Mouse (Mus musculus): ENCODE measurements around the gene Lbp. TPM values are rescaled to one million over a fixed set of nuclear protein-coding genes. Genes with fewer than 3 reads are reported as not detected.

Gene Lbp
- total and polyA plus RNA-seq, 3 experiments = 5.0 to 22.4 (median 6.4) TPM

GRCm38 (mm10) chr2:158373516-158373915, 67.2 kb downstream of the Lbp start:
- Histone ChIP-seq H3K4me3 (no peak overlapping the region), H3K27ac (no peak overlapping the region), H3K4me1 (ENCODE audit: control insufficient read depth, insufficient read depth, low read length) (no peaks in the 10 kb centered on the region), H3K79me2 (replicated peaks; ENCODE audit: control insufficient read depth, insufficient read depth, low read length) (no peaks in the 10 kb centered on the region), H3K36me3 (ENCODE audit: control insufficient read depth, insufficient read depth, low read length) (no peaks in the 10 kb centered on the region), H3K27me3 (ENCODE audit: control insufficient read depth, insufficient read depth, low read length) (peaks cover 6% of the 10 kb centered on the region), H3K9ac (ENCODE audit: low read depth, low read length) (no peak overlapping the region)
- TF ChIP-seq POLR2A (IDR thresholded peaks at IDR 0.05; ENCODE audit: insufficient read depth, low read depth, low read length) (no peak), CTCF (IDR thresholded peaks at IDR 0.05) (no peak), EP300 (IDR thresholded peaks at IDR 0.05; ENCODE audit: insufficient read depth, low read depth, low read length) (no peak)
- 67% methylated on average over 7 of the region's 7 CpGs for WGBS
- DNase-seq = no peak
- intact Hi-C loops (cut with DNase I) = no loop called here

- no peak for DNase-seq
- Histone ChIP-seq H3K9ac (ENCODE audit: low read depth, low read length) (no peak within 1 kb of the TSS), H3K27me3 (ENCODE audit: control insufficient read depth, insufficient read depth, low read length) (peaks cover 6% of the 10 kb centered on the region), H3K79me2 (replicated peaks; ENCODE audit: control insufficient read depth, insufficient read depth, low read length) (no peaks in the 10 kb centered on the region), H3K27ac (no peak within 1 kb of the TSS), H3K36me3 (ENCODE audit: control insufficient read depth, insufficient read depth, low read length) (no peaks in the 10 kb centered on the region), H3K4me1 (ENCODE audit: control insufficient read depth, insufficient read depth, low read length) (no peaks in the 10 kb centered on the region), H3K4me3 (no peak within 1 kb of the TSS)
- intact Hi-C loops (cut with DNase I) = no loop called here
- 4% methylated on average over 36 of the region's 36 CpGs for WGBS
- TF ChIP-seq EP300 (IDR thresholded peaks at IDR 0.05; ENCODE audit: insufficient read depth, low read depth, low read length) (no peak), CTCF (IDR thresholded peaks at IDR 0.05) (peak; percentile 14; the same call in 1 of the 2 replicates)
Observed at GRCm38 (mm10) chr2:158375443-158376122, 69.3 kb downstream of the Lbp start, which contains the start of gene Snhg11. Gene Snhg11, plus strand, starts transcription at chr2:158375638.

GRCm38 (mm10) chr2:158376123-158376687, 69.9 kb downstream of the Lbp start:
- H3K79me2 ChIP-seq (replicated peaks; ENCODE audit: control insufficient read depth, insufficient read depth, low read length) = no peaks in the 10 kb centered on the region
- H3K4me3 ChIP-seq = no peak overlapping the region
- WGBS = 27% methylated on average over 12 of the region's 12 CpGs
- no peak for TF ChIP-seq POLR2A (IDR thresholded peaks at IDR 0.05; ENCODE audit: insufficient read depth, low read depth, low read length)
- peaks cover 6% of the 10 kb centered on the region for H3K27me3 ChIP-seq (ENCODE audit: control insufficient read depth, insufficient read depth, low read length)
- no peaks in the 10 kb centered on the region for H3K4me1 ChIP-seq (ENCODE audit: control insufficient read depth, insufficient read depth, low read length)
- no peak overlapping the region for H3K27ac ChIP-seq
- intact Hi-C loops (cut with DNase I) = no loop called here
- no peaks in the 10 kb centered on the region for H3K36me3 ChIP-seq (ENCODE audit: control insufficient read depth, insufficient read depth, low read length)
- no peak for DNase-seq
- no peak overlapping the region for H3K9ac ChIP-seq (ENCODE audit: low read depth, low read length)

- Histone ChIP-seq H3K27ac (no peak overlapping the region), H3K36me3 (ENCODE audit: control insufficient read depth, insufficient read depth, low read length) (no peaks in the 10 kb centered on the region), H3K27me3 (ENCODE audit: control insufficient read depth, insufficient read depth, low read length) (peaks cover 6% of the 10 kb centered on the region), H3K79me2 (replicated peaks; ENCODE audit: control insufficient read depth, insufficient read depth, low read length) (no peaks in the 10 kb centered on the region), H3K9ac (ENCODE audit: low read depth, low read length) (no peak overlapping the region), H3K4me1 (ENCODE audit: control insufficient read depth, insufficient read depth, low read length) (no peaks in the 10 kb centered on the region), H3K4me3 (no peak overlapping the region)
- 57% methylated on average over 7 of the region's 7 CpGs for WGBS
- TF ChIP-seq POLR2A (IDR thresholded peaks at IDR 0.05; ENCODE audit: insufficient read depth, low read depth, low read length) (no peak), CTCF (IDR thresholded peaks at IDR 0.05) (no peak)
- intact Hi-C loops (cut with DNase I) = no loop called here
- DNase-seq = no peak
Observed at GRCm38 (mm10) chr2:158376798-158377197, 70.5 kb downstream of the Lbp start.

- Histone ChIP-seq H3K79me2 (replicated peaks; ENCODE audit: control insufficient read depth, insufficient read depth, low read length) (no peaks in the 10 kb centered on the region), H3K27me3 (ENCODE audit: control insufficient read depth, insufficient read depth, low read length) (peaks cover 6% of the 10 kb centered on the region), H3K36me3 (ENCODE audit: control insufficient read depth, insufficient read depth, low read length) (no peaks in the 10 kb centered on the region), H3K4me1 (ENCODE audit: control insufficient read depth, insufficient read depth, low read length) (no peaks in the 10 kb centered on the region), H3K4me3 (no peak overlapping the region), H3K27ac (no peak overlapping the region), H3K9ac (ENCODE audit: low read depth, low read length) (no peak overlapping the region)
- intact Hi-C loops (cut with DNase I) = no loop called here
- TF ChIP-seq CTCF (IDR thresholded peaks at IDR 0.05) (no peak), EP300 (IDR thresholded peaks at IDR 0.05; ENCODE audit: insufficient read depth, low read depth, low read length) (no peak), POLR2A (IDR thresholded peaks at IDR 0.05; ENCODE audit: insufficient read depth, low read depth, low read length) (no peak)
- no peak for DNase-seq
- WGBS = 82% methylated on average over 1 of the region's 1 CpGs
Observed at GRCm38 (mm10) chr2:158377811-158378210, 71.5 kb downstream of the Lbp start.

- TF ChIP-seq CTCF (IDR thresholded peaks at IDR 0.05) = peak; percentile 95
- TF ChIP-seq POLR2A (IDR thresholded peaks at IDR 0.05; ENCODE audit: insufficient read depth, low read depth, low read length) = no peak
Observed at GRCm38 (mm10) chr2:158379354-158380078, 73.2 kb downstream of the Lbp start.

More at GRCm38 (mm10) chr2:158379354-158380078, 73.2 kb downstream of the Lbp start:
- Histone ChIP-seq H3K9ac (ENCODE audit: low read depth, low read length) (no peak overlapping the region), H3K36me3 (ENCODE audit: control insufficient read depth, insufficient read depth, low read length) (no peaks in the 10 kb centered on the region), H3K4me1 (ENCODE audit: control insufficient read depth, insufficient read depth, low read length) (no peaks in the 10 kb centered on the region), H3K27ac (no peak overlapping the region), H3K4me3 (no peak overlapping the region), H3K27me3 (ENCODE audit: control insufficient read depth, insufficient read depth, low read length) (peaks cover 6% of the 10 kb centered on the region), H3K79me2 (replicated peaks; ENCODE audit: control insufficient read depth, insufficient read depth, low read length) (no peaks in the 10 kb centered on the region)
- DNase-seq = peak; percentile 27 to 32
- WGBS = 40% methylated on average over 13 of the region's 13 CpGs
- intact Hi-C loops (cut with DNase I) = no loop called here

Other genes with a start within 250 kb of the Lbp start
- gene Tgm2, start 160.1 kb upstream of the Lbp start, total RNA-seq (2021) = 100 to 1,000 TPM; 270 to 286 TPM
- 155 and 205 TPM in 2 replicates for gene Tgm2, start 160.1 kb upstream of the Lbp start, polyA plus RNA-seq (2012; rRNA removed)
- 1 to 10 TPM; 4.6 to 6.7 TPM for gene D630003M21Rik, start 77.3 kb upstream of the Lbp start, total RNA-seq (2021)
- 6.6 and 9.7 TPM in 2 replicates for gene D630003M21Rik, start 77.3 kb upstream of the Lbp start, polyA plus RNA-seq (2012; rRNA removed)
- gene Bpi, start 48.4 kb upstream of the Lbp start, total RNA-seq (2021) = under 1 TPM in 1 of 2 experiments, not detected in 1; 0.13 TPM
- not detected in 2 replicates for gene Bpi, start 48.4 kb upstream of the Lbp start, polyA plus RNA-seq (2012; rRNA removed)
- under 1 TPM in 1 of 2 experiments, not detected in 1; 0.05 TPM for gene Snhg11, start 69.1 kb downstream of the Lbp start, total RNA-seq (2021)
- gene Snhg11, start 69.1 kb downstream of the Lbp start, polyA plus RNA-seq (2012; rRNA removed) = 0.55 and 1.1 TPM in 2 replicates
- 10 to 100 TPM; 33.7 to 34.5 TPM for gene Ralgapb, start 103.4 kb downstream of the Lbp start, total RNA-seq (2021)
- 14.6 and 32.2 TPM in 2 replicates for gene Ralgapb, start 103.4 kb downstream of the Lbp start, polyA plus RNA-seq (2012; rRNA removed)
- 1 to 10 TPM; 4.1 to 4.7 TPM for gene Adig, start 196.1 kb downstream of the Lbp start, total RNA-seq (2021)
- gene Adig, start 196.1 kb downstream of the Lbp start, polyA plus RNA-seq (2012; rRNA removed) = 15.0 and 21.4 TPM in 2 replicates
- not detected for gene Arhgap40, start 206.3 kb downstream of the Lbp start, total RNA-seq (2021)
- gene Arhgap40, start 206.3 kb downstream of the Lbp start, polyA plus RNA-seq (2012; rRNA removed) = 0.06 TPM in 1 of 2 replicates, not detected in the other